Mouse (Mus musculus) CD4-positive, CD25-positive, alpha-beta regulatory T cell (primary cell): Measurements from ENCODE around the gene Crlf3. TPM values are rescaled to one million over a fixed set of nuclear protein-coding genes. Genes with fewer than 3 reads are reported as not detected.

Experiments
- polyA plus RNA-seq: library from polyadenylated mRNA; unstranded; fragments of 100-300 nt; shearing (Covaris generic); gene quantifications from one replicate; pipeline ENCODE4 v1.2.1, GENCODE M21; 2017

Gene Crlf3
- polyA plus RNA-seq, result 376 TPM

GRCm38 (mm10) chr11:80080826-80081728 lies at the start of gene Crlf3:
TSS of gene Crlf3 (minus strand) at chr11:80080991.

GRCm38 (mm10) chr11:80088917-80089816 lies 8.4 kb upstream of the Crlf3 start, which contains the start of gene Atad5:
TSS of gene Atad5 (plus strand) at chr11:80089400.

Other genes starting within 250 kb of the Crlf3 start
- 56.8 TPM for gene Utp6, start 118.6 kb downstream of the Crlf3 start, polyA plus RNA-seq
- gene Suz12, start 87.9 kb downstream of the Crlf3 start, polyA plus RNA-seq, result 64.9 TPM
- 4.3 TPM for gene Atad5, start 8.4 kb upstream of the Crlf3 start, polyA plus RNA-seq
- 20.8 TPM for gene Tefm, start 61.2 kb upstream of the Crlf3 start, polyA plus RNA-seq
- 0.23 TPM for gene Adap2, start 73.1 kb upstream of the Crlf3 start, polyA plus RNA-seq
- gene Rnf135, start 102.9 kb upstream of the Crlf3 start, polyA plus RNA-seq, result 9.8 TPM
- 53.8 TPM for gene Rhot1, start 128.0 kb upstream of the Crlf3 start, polyA plus RNA-seq
- gene Rhbdl3, start 219.9 kb upstream of the Crlf3 start, polyA plus RNA-seq, result 2.3 TPM